Mouse (Mus musculus): ENCODE measurements around the gene Carm1.

- TF ChIP-seq POLR2A (IDR thresholded peaks at IDR 0.05; ENCODE audit: insufficient read depth, low read depth, low read length) (no peak), CTCF (IDR thresholded peaks at IDR 0.05; ENCODE audit: insufficient read depth, low read depth, low read length) (no peak)
Observed at GRCm38 (mm10) chr9:21566538-21566937, 19.8 kb downstream of the Carm1 start.
